ENCODE assay signal across 7 mouse cellular contexts in genomic region chr2:54033277-54033676, GRCm38 (mm10). TPM values are rescaled to one million over a fixed set of nuclear protein-coding genes. Genes with fewer than 3 reads are reported as not detected.
"Had no signal": no experiment of that assay in that cellular context is flagged by ENCODE, and none has a peak within 500 bp of the region (broad histone marks: within the 10 kb centered on the region; RNA-seq: fewer than 3 reads in every experiment).

No protein-coding gene starts in this region.

- ATAC-seq: midbrain, embryonic 13.5 days had no signal

- DNase-seq: kidney, postnatal 14 days; left cerebral cortex, postnatal 4 days; lung, adult 18-20 months; thymus, adult 2 months; thymus, postnatal 25 days had no signal

RNA-seq across cellular contexts. Expression of gene Rprm, which starts 52.1 kb away (rescaled TPM):
- total RNA-seq: liver, adult 2 months had no signal
